Mouse (Mus musculus) kidney, postnatal 4 days (tissue): Measurements from ENCODE around the gene Gm45062.

Experiments used
- DNase-seq, 2 experiments: peaks; one replicate each; pipeline ENCODE4 v3.0.0; 2021; ENCODE audit warnings: mixed read lengths in 2 of 2

Gm45062 gene

DNA sequence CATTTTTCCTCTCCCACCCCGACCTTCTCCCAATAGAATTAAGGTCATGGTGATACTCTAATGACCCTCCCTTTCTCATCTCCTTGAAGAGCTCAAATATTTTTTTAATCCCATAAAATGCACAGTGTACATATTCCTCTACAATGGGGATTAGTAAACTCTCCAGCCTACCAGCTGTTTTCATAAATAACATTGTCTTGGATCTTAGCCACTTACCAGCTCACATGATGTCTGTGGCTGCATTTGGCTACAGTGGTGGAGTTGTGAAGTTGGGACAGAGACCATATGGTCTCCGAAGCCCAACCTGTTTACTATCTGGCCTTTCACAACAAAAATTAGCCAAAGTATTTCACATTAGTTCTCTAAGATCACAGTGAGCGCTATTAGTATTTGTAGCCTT is 111.4 kb downstream of the Gm45062 start:
- DNase-seq: peak; percentile 25 to 40

DNA sequence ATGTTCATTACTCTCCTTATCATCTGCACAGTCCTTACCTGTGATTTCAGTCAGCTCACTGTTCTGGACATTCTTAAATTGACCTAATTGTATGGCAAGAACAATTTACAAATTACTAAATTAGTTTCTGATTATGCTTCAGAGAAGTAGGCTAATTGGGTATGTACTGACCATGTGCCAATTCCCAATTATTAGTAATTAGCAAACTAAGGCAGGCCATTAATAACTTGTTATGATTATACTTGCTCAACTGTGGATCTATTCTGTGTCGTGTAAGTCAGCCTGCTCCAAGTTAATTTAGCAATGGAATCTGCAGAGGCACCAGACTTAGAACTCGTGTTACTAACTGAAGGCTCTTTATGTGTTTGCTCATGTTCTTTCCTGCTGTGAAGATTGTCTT is 113.8 kb downstream of the Gm45062 start:
- DNase-seq: no peak

DNA sequence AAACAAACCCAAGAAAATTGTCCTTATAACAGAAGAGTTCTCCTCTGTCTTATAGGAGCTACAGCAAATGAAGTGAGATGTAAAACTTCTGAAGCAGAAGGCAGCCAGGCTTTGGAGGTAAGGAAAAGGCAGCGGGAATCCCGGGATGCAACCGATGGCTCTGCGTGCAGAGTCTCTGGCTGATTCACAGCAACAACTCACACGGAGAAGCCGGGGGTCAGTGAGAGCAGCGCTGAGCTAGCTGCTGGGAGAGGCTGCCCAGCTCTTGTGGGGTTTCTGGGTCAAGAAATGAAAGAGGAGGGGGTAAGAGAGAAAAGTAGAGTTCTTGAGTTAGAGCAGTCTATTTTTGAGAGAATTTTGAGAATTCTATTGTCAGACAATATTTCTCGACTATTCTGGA is 114.6 kb downstream of the Gm45062 start:
- peak; percentile 22 to 29 for DNase-seq

DNA sequence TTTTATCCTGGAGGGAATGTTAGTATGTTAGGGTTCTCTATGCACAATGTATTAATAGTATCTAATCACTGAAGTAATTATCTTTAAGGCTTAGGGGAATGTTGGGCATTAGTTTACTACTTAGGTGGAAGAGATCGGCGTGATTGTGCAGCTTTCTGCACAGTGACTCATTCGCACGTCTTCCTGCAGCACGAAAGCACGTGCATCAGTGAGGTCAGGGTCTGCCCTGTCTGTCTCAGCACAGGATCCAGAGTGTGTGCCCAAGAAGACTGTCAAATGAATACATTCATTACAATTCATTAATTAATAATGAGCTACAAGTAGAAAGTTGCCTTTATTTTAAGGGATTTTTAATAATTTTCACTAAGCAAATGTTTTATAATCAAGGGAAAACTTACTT is 115.0 kb downstream of the Gm45062 start:
- no peak for DNase-seq

DNA sequence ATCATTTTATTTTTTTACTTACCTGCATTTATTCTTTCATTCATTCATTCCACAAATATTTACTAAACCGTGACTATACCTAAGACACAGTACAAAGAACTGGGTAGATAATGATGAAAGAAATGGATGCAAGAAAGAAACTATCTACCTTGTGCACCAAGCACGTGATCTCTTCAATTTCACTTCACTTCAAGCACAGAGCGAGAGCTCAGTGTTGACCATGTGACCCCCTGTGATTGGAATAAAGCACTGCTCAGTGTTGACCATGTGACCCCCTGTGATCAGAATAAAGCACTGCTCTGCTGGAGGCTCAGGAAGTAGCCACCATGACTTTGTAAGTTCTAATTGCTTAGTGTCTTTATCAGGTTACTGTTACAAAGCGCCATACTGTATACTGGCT is 115.5 kb downstream of the Gm45062 start:
- DNase-seq: no peak

DNA sequence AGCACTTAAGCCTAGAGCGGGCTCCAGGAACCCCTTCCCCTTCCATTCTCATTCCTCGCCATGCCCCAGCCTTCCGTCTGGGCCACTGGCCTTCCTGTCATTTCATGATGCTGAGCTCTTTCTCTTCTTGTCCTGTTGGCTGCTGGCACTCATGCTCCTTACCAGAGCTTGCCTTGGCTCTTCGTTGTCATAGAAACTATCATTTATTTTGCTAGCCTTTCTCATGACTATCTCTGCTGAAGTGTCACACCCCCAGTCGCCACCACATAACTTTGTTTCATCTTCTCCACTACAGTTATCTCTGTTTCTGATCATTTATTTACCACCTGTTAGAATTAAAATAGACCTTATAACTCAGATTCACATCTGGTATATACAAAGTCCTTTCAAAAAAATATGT is 117.1 kb downstream of the Gm45062 start:
- DNase-seq: no peak

DNA sequence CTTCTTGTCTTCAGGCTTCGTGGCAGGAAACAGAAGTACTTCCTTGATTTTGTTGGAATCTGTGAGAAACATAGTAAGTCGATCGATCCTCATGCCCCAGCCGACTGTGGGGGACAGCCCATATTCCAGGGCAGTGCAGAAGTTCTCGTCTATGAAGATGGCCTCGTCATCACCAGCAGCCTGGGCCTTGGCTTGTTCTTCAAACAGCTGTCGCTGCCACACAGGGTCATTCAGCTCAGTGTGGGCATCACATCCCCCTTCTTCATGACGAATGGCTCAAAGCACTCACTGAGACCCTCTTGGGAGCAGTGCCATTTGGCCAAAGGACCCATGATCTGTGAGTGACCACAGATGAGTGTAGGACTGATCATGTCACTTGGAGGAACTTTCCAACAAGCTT is 118.4 kb downstream of the Gm45062 start:
- no peak for DNase-seq

DNA sequence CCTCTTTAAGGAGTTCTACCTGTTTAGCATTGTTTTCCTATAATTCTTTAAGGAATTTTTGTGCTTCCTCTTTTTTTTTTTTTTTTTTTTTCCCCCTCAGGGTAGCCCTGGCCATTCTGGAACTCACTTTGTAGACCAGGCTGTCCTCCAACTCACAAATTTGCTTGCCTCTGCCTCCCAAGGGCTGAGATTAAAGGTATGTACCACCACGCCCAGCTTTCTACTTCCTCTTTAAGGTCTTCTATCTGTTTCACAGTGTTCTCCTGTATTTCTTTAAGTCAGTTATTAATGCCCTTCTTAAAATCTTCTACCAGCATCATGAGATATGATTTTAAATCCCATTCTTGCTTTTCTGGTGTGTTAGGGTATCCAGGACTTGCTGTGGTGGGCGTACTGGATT is 130.1 kb downstream of the Gm45062 start:
- no peak for DNase-seq

DNA sequence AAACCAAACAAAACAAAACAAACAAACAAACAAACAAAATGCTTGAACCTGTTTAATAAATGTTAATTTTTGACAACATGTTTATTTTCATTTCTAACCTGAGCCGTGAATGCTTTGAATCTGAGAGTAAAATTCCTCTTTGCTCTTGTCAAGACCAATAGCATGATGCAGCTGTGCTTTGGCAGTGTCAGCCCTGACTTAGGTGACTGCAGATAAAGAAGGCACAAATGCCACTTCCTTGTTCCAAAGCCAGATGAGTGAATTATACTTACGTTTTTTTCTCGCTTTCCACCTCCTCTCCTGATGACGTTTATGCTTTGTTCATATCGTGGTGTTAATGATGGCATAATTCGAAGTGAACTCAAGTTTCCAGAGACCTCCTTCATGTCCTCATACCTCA is 131.0 kb downstream of the Gm45062 start:
- no peak for DNase-seq

DNA sequence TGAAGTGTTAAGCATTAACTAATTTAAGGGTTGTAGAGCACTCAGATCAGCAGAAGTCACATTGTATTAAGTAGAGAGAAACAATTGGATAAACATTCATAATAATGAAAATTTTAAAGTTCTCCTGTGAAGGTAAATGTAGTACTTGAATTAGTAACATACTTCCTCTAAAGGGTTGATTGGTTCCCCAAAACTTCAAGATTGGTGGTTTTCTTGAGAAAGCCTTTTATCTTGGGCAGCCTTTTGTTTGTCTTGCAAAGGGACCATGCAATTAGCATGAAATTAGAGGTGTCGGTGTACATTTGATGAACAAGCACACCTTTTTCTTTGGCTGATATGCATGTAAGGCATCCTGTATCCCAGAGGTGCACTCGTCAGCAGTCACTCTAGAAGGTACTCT is 131.7 kb downstream of the Gm45062 start:
- DNase-seq: no peak

DNA sequence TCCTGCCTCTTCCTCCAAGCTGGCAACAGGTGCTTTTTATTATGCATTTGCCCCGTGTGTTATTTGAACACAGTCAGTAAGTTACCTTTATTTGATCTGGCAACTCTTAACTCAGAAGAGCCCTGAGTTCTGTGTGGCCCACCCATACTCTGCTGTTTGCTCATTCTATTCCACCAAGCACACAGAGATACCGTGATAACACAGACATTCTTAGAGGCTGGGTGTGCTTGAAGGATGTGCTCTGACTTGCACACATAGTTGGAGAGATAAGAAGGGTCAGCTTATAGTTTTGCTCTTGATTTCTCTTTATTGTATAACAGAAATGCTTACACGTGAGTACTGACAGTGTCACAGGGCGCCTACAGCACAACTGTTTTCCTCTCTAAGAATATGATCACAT is 133.8 kb downstream of the Gm45062 start:
- DNase-seq: no peak

DNA sequence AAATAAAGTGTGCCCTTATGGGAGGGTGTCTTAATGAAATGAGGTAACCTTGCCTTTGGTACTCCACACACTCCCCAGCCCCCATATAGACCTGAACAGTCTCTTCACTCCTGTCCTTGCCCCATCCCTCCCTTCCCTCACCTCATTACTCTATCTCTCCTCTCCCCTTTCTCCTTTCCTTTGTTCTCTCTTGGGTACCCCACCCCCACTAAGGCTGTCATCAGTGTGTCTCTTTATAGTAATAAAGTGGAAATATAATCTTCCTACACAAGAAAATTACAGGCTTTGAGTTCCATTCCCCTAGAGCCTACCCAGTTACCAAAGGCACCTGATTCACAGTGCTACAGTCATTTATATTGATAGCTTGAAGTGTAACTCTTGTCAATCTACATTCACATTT is 134.8 kb downstream of the Gm45062 start:
- DNase-seq: no peak

DNA sequence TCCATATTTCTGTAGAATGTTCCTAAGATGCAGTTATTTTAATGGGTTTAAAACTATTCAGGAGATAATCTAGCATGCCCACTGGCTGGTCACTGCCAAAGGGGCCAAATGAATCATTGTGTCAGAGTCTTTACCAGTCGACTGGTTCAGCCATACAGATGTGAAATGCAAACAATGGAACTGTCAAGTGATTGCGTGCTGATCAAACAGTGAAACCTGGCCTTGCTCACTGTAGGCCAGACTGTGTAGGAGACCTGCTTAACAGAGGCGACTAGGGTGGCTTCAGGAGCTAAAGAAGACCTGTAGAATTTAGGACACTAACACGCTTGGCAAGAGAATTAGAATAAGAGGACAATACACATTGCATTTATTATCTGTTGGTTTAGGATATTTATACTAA is 135.8 kb downstream of the Gm45062 start:
- no peak for DNase-seq

DNA sequence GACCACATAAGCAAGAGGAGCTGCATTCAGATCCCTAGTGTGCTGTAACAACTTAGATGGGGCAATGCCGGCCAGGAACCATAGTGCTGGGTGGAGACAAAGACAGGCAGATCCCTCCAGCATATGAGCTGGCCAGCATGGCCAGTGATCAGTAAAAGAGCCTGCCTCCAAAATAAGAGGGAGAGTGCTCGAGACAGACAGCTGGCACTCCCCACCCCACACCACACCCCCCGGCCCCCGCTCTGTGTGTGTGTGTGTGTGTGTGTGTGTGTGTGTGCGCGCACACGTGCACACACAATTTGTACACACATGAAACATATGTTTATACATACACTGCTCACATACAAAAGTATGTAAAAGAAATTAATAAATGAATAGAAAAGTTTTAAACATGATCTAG is 138.0 kb downstream of the Gm45062 start:
- no peak for DNase-seq

DNA sequence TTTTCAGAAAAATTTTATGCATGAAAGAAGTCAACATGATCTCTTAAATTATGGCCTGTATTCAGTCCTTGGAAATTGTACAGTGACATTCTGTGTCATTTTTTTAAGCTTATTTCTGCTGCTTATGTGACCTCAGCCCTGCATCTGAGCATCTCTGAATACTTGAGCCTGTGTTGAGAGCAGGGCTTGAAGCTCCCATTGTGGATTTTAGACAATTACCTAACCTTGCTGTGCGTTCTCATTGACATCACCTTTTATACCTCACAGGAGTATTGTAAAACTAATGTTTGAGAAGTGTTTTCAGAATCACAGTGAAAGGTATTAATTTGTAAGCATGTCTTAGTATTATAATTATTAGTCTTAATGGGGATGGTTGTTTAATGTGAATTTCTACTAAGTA is 140.5 kb downstream of the Gm45062 start:
- no peak for DNase-seq

DNA sequence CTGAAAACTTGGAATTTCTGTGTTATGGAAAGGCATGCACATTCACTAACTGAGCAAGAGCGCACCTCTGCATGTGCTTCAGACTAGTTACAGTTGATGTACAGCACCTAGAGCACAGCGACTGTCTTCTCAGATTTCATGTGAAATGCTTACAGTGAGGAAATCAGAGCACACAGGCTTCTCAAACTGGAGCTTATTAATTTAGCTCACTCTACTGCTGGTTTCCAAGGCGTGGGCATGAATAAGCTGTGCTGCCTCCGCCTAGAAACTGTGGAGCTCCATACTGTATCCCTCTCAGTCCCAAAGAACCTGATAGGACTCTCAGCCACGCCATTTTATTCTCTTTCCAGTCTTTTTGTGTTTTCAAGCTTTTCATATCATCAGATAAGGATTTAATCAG is 143.9 kb downstream of the Gm45062 start:
- DNase-seq: no peak

DNA sequence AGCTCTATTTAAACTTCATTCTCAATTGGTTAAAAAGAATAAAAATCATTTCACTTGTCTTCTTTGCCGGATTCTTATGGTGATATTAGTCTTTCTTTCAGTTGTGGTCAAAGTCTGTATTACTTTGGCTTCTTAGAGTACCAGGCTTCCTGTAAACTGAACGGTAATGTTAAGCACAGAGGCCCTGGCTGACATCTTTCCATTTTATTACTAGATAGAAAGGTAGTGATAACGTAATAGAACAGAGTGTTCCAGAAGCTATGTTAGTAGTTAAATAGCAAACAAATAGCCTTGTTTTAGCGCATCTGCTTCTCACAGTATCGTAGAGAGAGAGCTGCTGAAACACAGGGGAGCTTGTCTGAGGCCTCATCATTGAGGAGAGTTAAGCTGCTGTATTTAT is 146.6 kb downstream of the Gm45062 start:
- DNase-seq: no peak

DNA sequence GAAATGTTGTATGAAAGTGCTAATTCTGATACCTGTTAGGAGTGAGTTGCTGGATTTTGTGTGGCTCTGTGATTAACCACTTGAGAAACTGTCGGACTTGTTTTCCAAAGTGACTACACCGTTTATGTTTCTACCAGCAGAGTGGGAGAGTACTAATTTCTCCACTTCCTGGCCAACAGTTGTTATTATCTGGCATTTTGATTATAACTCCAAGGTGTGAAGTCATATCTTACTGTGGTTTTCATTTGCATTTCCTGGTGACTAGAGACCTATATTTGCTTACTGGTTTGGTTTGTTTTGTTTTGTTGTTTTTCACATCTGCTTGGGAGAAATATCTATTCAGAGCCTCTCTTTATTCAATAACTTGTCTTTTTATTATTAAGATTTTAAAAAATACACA is 149.1 kb downstream of the Gm45062 start:
- DNase-seq: no peak

DNA sequence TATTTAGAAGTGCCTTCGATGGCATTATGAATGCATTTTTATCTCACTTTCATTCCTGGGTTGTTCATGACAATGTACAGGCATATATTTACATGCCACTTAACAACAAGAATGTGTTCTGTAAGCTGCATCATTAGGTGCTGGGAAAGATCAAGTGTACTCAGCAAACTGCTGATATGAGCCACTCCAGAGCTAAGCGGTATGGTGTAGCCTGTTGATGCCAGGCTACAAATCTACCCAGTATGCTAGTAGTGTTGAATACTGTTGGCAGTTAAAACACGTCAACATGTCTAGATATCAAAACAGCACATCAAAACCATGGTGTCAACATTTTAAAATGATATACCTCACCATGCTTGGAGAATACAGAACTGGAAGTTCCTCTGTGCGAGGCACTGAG is 150.6 kb downstream of the Gm45062 start:
- DNase-seq: no peak

DNA sequence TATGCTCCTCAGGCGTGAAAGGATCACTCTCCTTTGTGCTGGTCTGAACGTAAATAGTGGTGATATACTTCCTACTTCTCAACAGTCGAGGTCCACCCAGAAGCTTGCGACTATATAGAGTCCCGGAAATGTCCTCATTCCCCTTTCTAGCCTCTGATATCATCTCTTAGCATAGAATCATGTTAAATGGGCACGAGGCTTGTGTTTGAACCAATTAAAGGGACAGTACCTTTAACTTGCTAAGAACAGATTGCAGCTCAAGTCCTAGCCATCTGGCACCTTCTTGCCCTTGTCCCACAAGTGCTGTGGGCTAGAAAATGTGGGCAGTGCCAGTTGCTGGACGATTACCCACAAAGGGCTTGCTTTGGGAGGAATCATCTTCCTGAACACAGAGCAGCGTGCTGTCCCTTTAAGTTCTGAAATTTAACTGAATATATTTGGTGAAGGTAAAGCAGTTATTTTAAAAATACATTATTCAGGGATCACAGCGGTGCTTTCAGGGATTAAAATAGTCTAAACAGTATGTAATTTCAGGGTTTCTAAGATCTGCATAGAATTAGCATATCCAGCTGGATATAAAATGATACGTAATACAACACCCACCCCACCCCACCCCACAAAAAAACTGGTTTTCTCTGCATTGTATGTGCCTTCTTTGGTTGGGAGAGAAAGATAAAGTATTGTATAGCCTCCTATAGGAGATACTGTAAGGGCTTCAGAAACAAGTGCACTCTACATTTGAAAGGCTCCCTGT is 153.8 kb downstream of the Gm45062 start:
- DNase-seq: no peak

DNA sequence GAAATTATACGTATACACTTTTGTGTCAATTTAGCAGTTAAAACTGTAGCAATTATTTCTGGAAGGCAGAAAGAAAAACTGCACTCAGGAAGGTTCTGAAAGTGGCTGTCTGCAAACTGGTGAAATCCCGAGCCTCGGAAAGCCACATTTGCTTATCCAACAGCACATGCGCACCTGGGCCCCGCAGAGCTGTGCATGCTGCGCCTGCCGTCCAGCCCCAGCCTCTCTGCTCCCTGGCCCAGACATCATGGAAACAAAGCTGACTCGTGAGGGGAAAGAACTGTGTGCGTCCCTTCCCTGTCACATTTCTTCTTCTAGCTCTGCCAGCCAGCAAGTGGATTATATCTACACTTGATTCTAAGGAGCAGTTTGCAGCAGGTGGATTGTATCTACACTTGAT is 154.8 kb downstream of the Gm45062 start:
- peak; percentile 37 to 53 for DNase-seq

DNA sequence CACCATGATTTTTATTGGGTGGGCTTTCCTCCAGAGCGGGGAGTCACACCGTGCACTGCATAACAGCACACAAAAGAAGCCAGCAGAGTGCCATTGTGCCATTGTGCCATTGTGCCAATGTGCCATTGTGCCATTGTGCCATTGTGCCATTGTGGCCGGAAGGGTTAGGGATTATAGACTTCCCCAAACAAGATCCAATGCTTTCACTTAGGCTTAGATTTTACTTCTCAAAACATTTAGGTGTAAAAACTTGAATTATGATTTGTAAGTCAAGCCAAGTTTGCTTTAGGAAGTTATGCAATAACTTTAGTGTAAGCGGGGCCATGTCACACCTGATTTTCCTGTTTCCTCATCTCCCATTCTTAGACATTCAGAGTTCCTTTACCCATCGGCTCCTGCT is 156.6 kb downstream of the Gm45062 start:
- no peak for DNase-seq

DNA sequence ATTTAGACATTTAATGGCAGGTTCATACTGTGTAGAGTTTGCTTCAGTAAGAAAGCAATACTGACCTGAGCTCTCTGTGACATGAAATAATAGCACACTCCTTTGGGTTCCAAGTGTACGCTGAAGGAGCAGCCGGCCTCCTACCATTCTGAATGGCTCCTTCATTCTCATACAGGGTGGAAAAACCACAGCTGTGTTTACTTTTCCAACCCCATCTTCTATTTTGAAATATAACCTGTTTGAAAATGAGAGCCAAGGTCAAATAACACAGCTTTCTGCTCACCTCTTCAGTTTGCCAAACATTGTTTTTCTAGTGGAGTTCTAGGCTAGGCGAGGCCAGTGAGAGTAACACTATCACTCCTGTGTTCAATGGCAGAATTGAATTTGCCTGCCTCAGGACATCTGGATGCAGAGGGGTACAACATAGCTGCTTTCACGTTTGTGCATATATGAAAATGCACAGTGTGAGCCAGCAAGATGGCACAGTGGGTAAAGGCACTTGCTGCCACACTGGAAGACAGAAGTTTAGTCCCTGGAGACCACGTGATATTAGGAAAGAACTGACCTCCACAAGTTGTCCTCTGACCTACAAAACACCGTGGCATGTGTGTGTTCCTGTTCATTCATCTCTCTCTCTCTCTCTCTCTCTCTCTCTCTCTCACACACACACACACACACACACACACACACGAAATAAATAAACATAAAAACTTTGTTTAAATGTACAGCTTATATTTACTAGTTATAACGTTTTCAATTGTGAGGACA is 157.7 kb downstream of the Gm45062 start:
- no peak for DNase-seq

DNA sequence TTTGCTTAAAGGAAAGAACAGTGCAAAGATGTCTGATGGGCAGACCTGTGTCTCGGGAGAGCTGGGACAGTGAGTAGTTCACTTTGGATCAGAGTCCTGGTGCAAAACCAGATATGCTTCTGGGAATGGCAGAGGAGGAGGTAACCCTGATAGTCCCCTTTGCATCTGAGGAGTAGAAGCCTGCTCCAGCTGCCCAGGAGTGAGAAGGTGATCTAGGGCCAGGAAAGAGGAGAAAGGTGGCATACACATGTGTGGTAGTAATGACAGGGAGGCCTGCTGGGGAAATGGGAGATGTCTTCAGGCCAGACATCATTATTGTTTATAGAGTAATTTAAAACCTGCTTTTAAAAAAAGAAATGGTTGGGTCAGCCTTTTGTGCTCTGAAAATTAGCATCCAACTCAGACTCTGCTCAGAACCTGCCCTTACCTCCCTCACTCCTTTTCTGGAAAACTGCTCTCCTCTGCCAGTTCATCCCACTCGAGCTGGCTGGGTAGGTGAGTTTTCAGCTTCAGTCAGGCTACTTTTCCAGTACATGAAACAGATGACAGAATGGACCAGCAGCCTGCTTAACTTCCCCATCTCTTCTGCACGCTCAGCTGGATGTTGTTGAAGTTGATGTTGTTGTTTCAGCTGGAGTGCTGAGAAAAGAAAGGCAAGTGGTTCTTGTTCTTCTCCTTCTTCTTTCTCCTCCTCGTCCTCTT is 160.4 kb downstream of the Gm45062 start:
- DNase-seq: no peak
